Mouse (Mus musculus): ENCODE results near the gene Pear1.

- no peak for TF ChIP-seq GATA1 (IDR thresholded peaks at IDR 0.05; ENCODE audit: borderline replicate concordance, low read length)
- TF ChIP-seq FLI1 (IDR thresholded peaks at IDR 0.05; ENCODE audit: low read length): no peak
Measured at GRCm38 (mm10) chr3:87767764-87768163, 56.3 kb downstream of the Pear1 start.

Data from megakaryocyte, embryonic 14.5 days (primary cell).